Mouse (Mus musculus) Patski (cell line): Measurements from ENCODE around the gene Cdh1. TPM values are rescaled to one million over a fixed set of nuclear protein-coding genes. Genes with fewer than 3 reads are reported as not detected.
"Not testable (repeated sequence)": the region's sequence is repeated elsewhere in the genome, so short reads cannot be mapped to it uniquely, and the experiment has no call there.

Experiments used
- ATAC-seq: fragments of 100-300 bp; one replicate; pipeline ENCODE4 v1.8.0; 2021
- CTCF ChIA-PET: fragments of 350-600 bp; sonication (Branson Sonifier 250); formaldehyde crosslinking; loops from one replicate; lab custom pipeline; 2022; ENCODE audit warnings: inconsistent platforms; lab: Charles Lee
- POLR2A ChIA-PET: fragments of 350-600 bp; sonication (Branson Sonifier 250); formaldehyde crosslinking; loops from one replicate; lab custom pipeline; 2022; ENCODE audit warnings: antibody characterized with exemption, inconsistent platforms; lab: Charles Lee
- DNase-seq: peaks from one replicate; pipeline ENCODE4 v3.0.0-alpha.2; 2011; ENCODE audit warnings: low read depth, low spot score
- H3K27me3 ChIP-seq: fragments of 371-371 bp; one replicate; pipeline ENCODE4 v1.5.1; 2021
- CTCF ChIP-seq: fragments of 100-300 bp; IDR thresholded peaks from one replicate; pipeline ENCODE4 v1.5.1; 2021
- in situ Hi-C: fragments of 300-500 bp; cut with MboI; formaldehyde crosslinking; loops from 3 replicates; pipeline ENCODE4 v1.11.1; 2018; ENCODE audit warnings: low pct_unique_long_range_greater_than_20kb, mixed read lengths
- polyA plus RNA-seq: library from polyadenylated mRNA; unstranded; gene quantifications from one replicate; pipeline ENCODE4 v1.2.3, GENCODE M21; 2021

Gene Cdh1
- 8.0 TPM for polyA plus RNA-seq

DNA sequence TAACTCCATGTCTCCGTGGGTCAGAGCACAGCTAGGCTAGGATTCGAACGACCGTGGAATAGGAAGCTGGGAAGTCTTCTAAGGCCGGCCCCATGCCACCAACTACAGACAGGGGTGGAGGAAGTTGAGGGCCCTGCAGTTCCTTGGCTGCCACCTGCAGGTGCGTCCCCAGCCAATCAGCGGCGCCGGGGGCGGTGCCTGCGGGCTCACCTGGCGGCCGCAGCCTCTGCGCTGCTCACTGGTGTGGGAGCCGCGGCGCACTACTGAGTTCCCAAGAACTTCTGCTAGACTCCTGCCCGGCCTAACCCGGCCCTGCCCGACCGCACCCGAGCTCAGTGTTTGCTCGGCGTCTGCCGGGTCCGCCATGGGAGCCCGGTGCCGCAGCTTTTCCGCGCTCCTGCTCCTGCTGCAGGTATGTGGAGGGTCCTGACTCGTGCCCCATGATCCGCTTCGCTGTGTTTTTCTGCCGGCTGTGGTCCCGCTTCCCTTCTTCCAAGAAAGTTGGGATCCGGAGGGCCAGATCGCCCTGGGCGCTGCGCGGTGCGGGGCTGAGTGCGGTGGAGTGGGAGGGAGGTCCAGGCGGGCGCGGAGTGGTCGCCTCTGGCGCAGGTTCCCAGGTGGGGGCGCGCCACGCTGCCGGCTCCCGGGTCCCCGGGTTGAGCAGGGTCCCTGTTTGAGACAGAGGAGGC is at the start of gene Cdh1:
Gene Cdh1 (plus strand): TSS at position 221 of the 689 bp plus-strand sequence.
- no peaks in the 10 kb centered on the region for H3K27me3 ChIP-seq
- ChIA-PET CTCF (interaction anchor here (1.8 kb wide), 1 partner anchor 20 kb away, joined by 5 read pairs; no protein-coding TSS in a partner anchor), POLR2A (interaction anchor here (0.5 to 0.6 kb wide), 2 partner anchors 15 to 158 kb away, joined by 3 read pairs; no protein-coding TSS in a partner anchor)
- no peak for ATAC-seq
- in situ Hi-C loops, result no loop called here
- no peak for DNase-seq
- no peak for TF ChIP-seq CTCF

GRCm38 (mm10) chr8:106554011-106554410 is 49.1 kb upstream of the Cdh1 start:
- ChIA-PET CTCF (no interaction called here), POLR2A (no interaction called here)
- TF ChIP-seq CTCF, result no peak
- no peaks in the 10 kb centered on the region for H3K27me3 ChIP-seq
- in situ Hi-C loops, result no loop called here
- DNase-seq (no peak), ATAC-seq (no peak)

DNA sequence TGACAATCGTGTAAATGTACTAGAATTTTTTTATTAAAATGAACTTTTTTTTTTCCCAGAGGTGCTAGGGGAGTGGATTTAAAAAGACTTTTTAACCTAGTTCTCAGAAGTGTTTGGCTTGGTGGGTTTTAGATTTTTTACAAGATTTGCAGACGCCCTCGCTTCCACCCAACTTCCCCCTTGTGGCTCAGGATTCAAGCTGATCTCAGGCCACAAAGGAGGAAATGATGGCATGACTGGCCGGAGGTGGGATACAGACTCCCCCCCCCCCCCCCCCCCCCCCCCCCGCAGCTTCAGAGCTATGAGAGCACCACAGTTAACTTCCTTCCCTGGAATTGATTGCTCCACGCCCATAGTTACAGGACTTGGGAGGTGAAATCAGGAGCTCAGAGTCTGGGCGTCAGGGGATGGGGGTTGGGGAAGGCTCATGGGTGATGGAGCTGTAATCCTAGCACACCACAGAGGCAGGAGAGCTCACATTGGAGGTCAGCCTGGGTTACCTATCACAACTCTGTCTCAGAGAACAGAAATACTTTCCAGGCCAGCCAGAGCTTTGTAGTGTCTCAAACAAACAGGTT is 47.0 kb upstream of the Cdh1 start:
- no peak for TF ChIP-seq CTCF
- in situ Hi-C loops, result no loop called here
- ATAC-seq (no peak), DNase-seq (no peak)
- H3K27me3 ChIP-seq, result no peaks in the 10 kb centered on the region
- ChIA-PET POLR2A (no interaction called here), CTCF (interaction anchor here (1.0 kb wide), 1 partner anchor 89 kb away, joined by 3 read pairs; no protein-coding TSS in a partner anchor)

DNA sequence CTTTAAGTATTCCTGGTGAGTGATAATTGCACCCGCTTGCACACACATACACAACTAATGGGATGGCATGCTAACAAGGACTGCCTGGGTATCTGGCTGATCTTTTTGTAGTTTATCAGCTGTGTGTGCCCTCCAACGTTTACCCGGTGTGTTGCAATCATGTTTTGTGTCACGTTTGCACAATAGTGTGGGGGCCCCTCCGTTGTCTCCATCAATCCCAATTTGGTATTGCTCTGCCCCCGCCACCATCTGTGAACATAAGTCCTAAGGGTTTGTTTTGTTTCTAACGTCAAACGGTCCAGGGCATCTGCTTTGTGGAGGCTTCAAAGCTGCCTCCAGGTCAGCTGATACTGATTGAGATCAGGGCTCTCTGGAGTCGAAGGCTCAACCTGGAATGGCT is 43.3 kb upstream of the Cdh1 start:
- ChIA-PET POLR2A (interaction anchor here (1.1 to 1.2 kb wide), 2 partner anchors 8 to 126 kb away, joined by 4 read pairs; no protein-coding TSS in a partner anchor), CTCF (interaction anchor here (0.9 to 2.9 kb wide), 9 partner anchors 10 to 147 kb away, joined by 3 to 81 read pairs (median 5); no protein-coding TSS in a partner anchor)
- no peaks in the 10 kb centered on the region for H3K27me3 ChIP-seq
- DNase-seq (no peak), ATAC-seq (no peak)
- no peak for TF ChIP-seq CTCF
- in situ Hi-C loops, result loop anchor here (5.0 kb wide), 1 partner anchor 82 kb away; no protein-coding TSS in a partner anchor

GRCm38 (mm10) chr8:106561097-106561865 is 41.9 kb upstream of the Cdh1 start:
- ChIA-PET POLR2A (interaction anchor here (0.6 to 1.8 kb wide), 7 partner anchors 25 to 128 kb away, joined by 3 to 7 read pairs (median 5); no protein-coding TSS in a partner anchor), CTCF (interaction anchor here (0.7 to 2.9 kb wide), 19 partner anchors 11 to 140 kb away, joined by 3 to 81 read pairs (median 5); no protein-coding TSS in a partner anchor)
- H3K27me3 ChIP-seq, result no peaks in the 10 kb centered on the region
- peak; percentile 74 for DNase-seq
- peak; percentile 97 for TF ChIP-seq CTCF
- in situ Hi-C loops, result loop anchor here (5.0 kb wide), 1 partner anchor 81 kb away; no protein-coding TSS in a partner anchor
- ATAC-seq, result peak; percentile 96

DNA sequence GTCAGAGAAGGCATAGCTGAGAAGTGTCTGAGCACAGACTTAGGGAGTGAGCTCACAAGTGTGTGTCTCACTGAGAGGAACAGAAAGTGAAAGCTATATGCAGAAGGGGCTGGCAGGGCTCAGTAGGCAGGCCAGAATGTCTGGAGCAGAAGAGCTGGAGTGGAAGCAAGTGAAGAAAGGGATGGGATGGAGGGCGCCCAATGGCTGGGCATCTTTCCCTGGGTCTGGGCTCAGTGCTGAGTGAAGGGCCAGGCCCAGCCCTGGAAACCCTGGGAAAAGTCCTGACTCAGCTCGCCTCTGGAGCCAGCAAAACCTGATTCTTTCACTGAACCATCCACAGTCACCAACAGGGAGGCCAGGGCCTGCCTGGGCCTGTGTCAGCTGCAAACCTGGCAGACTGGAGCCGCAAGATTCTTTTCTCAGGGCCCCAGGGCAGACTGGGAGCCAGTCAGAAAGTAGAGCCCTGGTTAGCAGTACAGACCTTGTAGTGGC is 39.4 kb upstream of the Cdh1 start:
- ChIA-PET CTCF (interaction anchor here (1.0 to 2.1 kb wide), 5 partner anchors 30 to 92 kb away, joined by 3 to 7 read pairs (median 4); no protein-coding TSS in a partner anchor), POLR2A (interaction anchor here (1.0 kb wide), 2 partner anchors 69 to 82 kb away, joined by 3 to 6 read pairs; no protein-coding TSS in a partner anchor)
- DNase-seq (no peak), ATAC-seq (no peak)
- in situ Hi-C loops, result loop anchor here (5.0 kb wide), 1 partner anchor 79 kb away; no protein-coding TSS in a partner anchor
- no peak for TF ChIP-seq CTCF
- no peaks in the 10 kb centered on the region for H3K27me3 ChIP-seq

DNA sequence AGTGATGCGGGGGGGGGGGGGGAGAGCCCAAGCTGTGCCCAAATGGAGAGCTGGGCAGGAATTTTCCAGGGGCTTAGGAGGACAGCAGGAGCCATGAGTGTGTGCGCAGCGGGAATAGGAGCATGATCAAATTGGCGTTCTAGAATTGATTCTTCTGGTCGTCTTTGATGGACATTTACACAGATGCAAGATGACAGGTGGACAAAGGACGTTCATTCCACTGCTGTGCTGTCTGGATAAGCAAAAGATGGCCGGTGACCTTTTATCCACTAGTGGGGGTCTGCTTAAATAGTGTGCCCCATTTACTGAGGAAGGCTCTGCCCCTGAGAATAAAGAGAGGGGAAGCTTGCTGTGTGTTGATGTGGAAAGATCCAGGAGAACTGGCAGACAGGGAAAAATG is 34.1 kb upstream of the Cdh1 start:
- ATAC-seq, result no peak

DNA sequence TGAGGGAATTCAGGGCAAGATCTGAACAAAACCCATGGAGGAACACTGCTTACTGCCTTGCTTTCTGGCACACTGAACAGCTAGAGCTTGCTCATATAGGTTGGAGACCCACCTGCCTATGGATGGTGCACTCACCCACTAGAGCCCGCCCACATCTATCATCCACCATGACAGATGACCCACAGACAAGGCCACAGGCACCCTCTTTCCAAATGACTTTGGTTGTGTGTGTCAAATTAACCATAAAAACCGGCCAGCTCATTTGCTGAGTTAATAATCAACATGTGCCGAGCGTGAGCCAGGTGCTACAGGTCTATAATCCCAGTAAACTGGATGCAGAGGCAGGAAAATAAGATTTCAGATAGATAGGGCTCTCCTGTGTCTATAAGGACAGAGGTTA is 32.8 kb upstream of the Cdh1 start:
- POLR2A ChIA-PET, result no interaction called here
- no peaks in the 10 kb centered on the region for H3K27me3 ChIP-seq
- no peak for DNase-seq
- TF ChIP-seq CTCF, result no peak
- in situ Hi-C loops, result no loop called here
- no peak for ATAC-seq
- CTCF ChIA-PET, result interaction anchor here (0.8 to 1.3 kb wide), 2 partner anchors 45 to 75 kb away, joined by 3 read pairs; no protein-coding TSS in a partner anchor

More for the DNA sequence above, 34.1 kb upstream of the Cdh1 start:
- TF ChIP-seq CTCF, result no peak
- no peak for DNase-seq
- H3K27me3 ChIP-seq, result no peaks in the 10 kb centered on the region
- in situ Hi-C loops, result no loop called here
- POLR2A ChIA-PET, result interaction anchor here (0.5 to 0.6 kb wide), 2 partner anchors 18 to 398 kb away, joined by 3 to 5 read pairs; no protein-coding TSS in a partner anchor
- CTCF ChIA-PET, result interaction anchor here (1.3 kb wide), 2 partner anchors 46 to 79 kb away, joined by 3 read pairs; no protein-coding TSS in a partner anchor

DNA sequence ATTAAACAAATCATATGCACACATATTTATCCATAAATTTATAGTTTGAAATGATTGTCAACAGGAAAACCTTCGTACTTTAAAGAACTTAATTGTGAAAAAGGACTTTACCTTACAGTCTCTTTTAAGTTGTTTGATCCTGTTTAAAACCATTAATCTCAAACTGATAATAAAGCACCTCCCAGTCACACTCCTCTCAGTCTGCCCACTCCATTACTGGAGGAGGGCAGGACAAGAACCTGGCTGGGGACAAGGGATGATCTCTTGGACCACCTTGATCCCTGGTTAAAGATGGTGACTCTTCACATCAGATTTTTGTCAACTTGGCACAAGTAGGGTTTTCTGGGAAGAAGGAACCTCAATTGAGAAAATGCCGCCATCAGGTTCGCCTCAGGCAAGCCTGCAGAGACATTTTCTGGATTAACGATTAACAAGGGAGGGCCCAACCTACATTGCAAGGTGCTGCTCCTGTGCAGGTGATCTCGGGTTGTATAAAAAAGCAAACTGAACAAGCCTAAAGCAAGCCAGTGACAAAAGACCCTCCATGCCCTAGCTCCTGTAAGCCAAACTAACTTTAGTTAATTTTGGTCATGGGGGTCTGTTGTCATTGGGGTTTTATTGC is 31.5 kb upstream of the Cdh1 start:
- in situ Hi-C loops, result no loop called here
- no peaks in the 10 kb centered on the region for H3K27me3 ChIP-seq
- POLR2A ChIA-PET, result no interaction called here
- ATAC-seq, result no peak
- CTCF ChIA-PET, result no interaction called here
- DNase-seq, result no peak
- TF ChIP-seq CTCF, result no peak

DNA sequence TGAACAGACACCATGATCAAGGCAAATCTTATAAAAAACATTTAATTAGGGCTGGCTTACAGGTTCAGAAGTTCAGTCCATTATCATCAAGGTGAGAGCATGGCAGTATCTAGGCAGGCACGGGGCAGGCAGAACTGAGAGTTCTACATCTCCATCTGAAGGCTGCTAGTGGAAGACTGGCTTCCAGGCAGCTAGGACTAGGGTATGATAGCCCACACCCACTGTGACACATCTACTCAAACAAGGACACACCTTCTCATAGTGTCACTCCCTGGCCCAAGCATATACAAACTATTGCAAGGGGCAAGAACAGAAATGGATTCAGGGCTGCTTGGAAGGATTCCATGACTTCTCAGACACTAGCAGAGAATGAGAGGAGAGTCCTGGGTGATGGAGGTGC is 31.0 kb upstream of the Cdh1 start:
- CTCF ChIA-PET, in situ Hi-C loops, H3K27me3 ChIP-seq, POLR2A ChIA-PET, ATAC-seq, DNase-seq: not testable (repeated sequence)

GRCm38 (mm10) chr8:106573168-106573567 is 30.0 kb upstream of the Cdh1 start, which contains the start of gene Gm10073:
TSS of gene Gm10073 (minus strand) at chr8:106573461.
- in situ Hi-C loops, ATAC-seq, DNase-seq, H3K27me3 ChIP-seq, CTCF ChIA-PET: not testable (repeated sequence)
- POLR2A ChIA-PET, result interaction anchor here (0.7 kb wide), 1 partner anchor 100 kb away, joined by 3 read pairs; no protein-coding TSS in a partner anchor
